Mouse (Mus musculus) forebrain, embryonic 14.5 days (tissue): ENCODE measurements around the gene Bend6. TPM values are rescaled to one million over a fixed set of nuclear protein-coding genes. Genes with fewer than 3 reads are reported as not detected.

ENCODE experiments used
- ATAC-seq: fragments of 200-750 bp; cut with Nextera tagmentation; 2 replicates; pipeline ENCODE4 v1.8.0; 2017; ENCODE audit warnings: mild to moderate bottlenecking, moderate library complexity
- DNase-seq: peaks from one replicate; pipeline ENCODE4 v3.0.0-alpha.2; 2015; ENCODE audit warnings: low spot score
- H3K27ac ChIP-seq: fragments of 300-500 bp; sonication (generic); 2 replicates; pipeline ENCODE4 v1.5.1; 2014; ENCODE audit warnings: low read depth, mild to moderate bottlenecking, control low read depth, low read length, moderate library complexity
- H3K27me3 ChIP-seq: fragments of 300-500 bp; sonication (generic); replicated peaks from 2 replicates; pipeline ENCODE4 v1.6.1; 2014; ENCODE audit warnings: low read length, control low read depth, mixed read lengths; ENCODE audit not compliant: control insufficient read depth, insufficient read depth
- H3K36me3 ChIP-seq: fragments of 300-500 bp; sonication (generic); 2 replicates; pipeline ENCODE4 v1.6.1; 2014; ENCODE audit warnings: low read length, control low read depth; ENCODE audit not compliant: control insufficient read depth, insufficient read depth
- H3K4me1 ChIP-seq: fragments of 300-500 bp; sonication (generic); 2 replicates; pipeline ENCODE4 v1.6.1; 2014; ENCODE audit warnings: antibody characterized with exemption, low read length, control low read depth; ENCODE audit not compliant: control insufficient read depth, insufficient read depth
- H3K4me2 ChIP-seq: fragments of 300-500 bp; sonication (generic); 2 replicates; pipeline ENCODE4 v1.6.1; 2014; ENCODE audit warnings: mild to moderate bottlenecking, control low read depth, low read length
- H3K4me3 ChIP-seq: fragments of 300-500 bp; sonication (generic); 2 replicates; pipeline ENCODE4 v1.5.1; 2014; ENCODE audit warnings: low read depth, low read length, control low read depth
- H3K9ac ChIP-seq: fragments of 300-500 bp; sonication (generic); 2 replicates; pipeline ENCODE4 v1.6.1; 2014; ENCODE audit warnings: mild to moderate bottlenecking, low read length, control low read depth, moderate library complexity
- H3K9me3 ChIP-seq: fragments of 300-500 bp; sonication (generic); replicated peaks from 2 replicates; pipeline ENCODE4 v1.6.1; 2016; ENCODE audit warnings: low read length, control low read depth, mixed read lengths; ENCODE audit not compliant: control insufficient read depth
- WGBS: fragments of 180-500 bp; shearing (Covaris S2); extraction: QIAGEN DNeasy Blood & Tissue Kit; methylation state at CpG from one replicate; pipeline ENCODE4 v1.1.7; 2014; 5-methylcytosine and 5-hydroxymethylcytosine counted together
- polyA plus RNA-seq: library from polyadenylated mRNA; unstranded; fragments of >200 nt; fragmentation: Nextera tagmentation; extraction: Ambion mirVana; gene quantifications from 2 replicates; pipeline ENCODE4 v1.2.1, GENCODE M21; 2014

The Bend6 gene
- polyA plus RNA-seq, 1 experiment from 2014 or later: 32.2 TPM

GRCm38 (mm10) chr1:33897426-33897825, 10.2 kb downstream of the Bend6 start:
- 91% methylated on average over 11 of the region's 11 CpGs for WGBS
- H3K9ac ChIP-seq: no peak overlapping the region
- no peaks in the 10 kb centered on the region for H3K27me3 ChIP-seq
- no peaks in the 10 kb centered on the region for H3K9me3 ChIP-seq
- H3K4me2 ChIP-seq: no peak overlapping the region
- no peak overlapping the region for H3K27ac ChIP-seq
- no peaks in the 10 kb centered on the region for H3K4me1 ChIP-seq
- no peak for ATAC-seq
- H3K36me3 ChIP-seq: no peaks in the 10 kb centered on the region
- DNase-seq: no peak
- H3K4me3 ChIP-seq: no peak overlapping the region

- no peaks in the 10 kb centered on the region for H3K9me3 ChIP-seq
- ATAC-seq (no peak), DNase-seq (no peak)
- H3K36me3 ChIP-seq: no peaks in the 10 kb centered on the region
- H3K27me3 ChIP-seq: no peaks in the 10 kb centered on the region
- no peak overlapping the region for H3K27ac ChIP-seq
- H3K4me2 ChIP-seq: no peak overlapping the region
- no peaks in the 10 kb centered on the region for H3K4me1 ChIP-seq
- H3K9ac ChIP-seq: no peak overlapping the region
- WGBS: 83% methylated on average over 4 of the region's 4 CpGs
- H3K4me3 ChIP-seq: no peak overlapping the region
Measured at GRCm38 (mm10) chr1:33896666-33897065, 10.9 kb downstream of the Bend6 start.

- WGBS: 69% methylated on average over 6 of the region's 6 CpGs
- Histone ChIP-seq H3K27me3 (no peaks in the 10 kb centered on the region), H3K4me1 (no peaks in the 10 kb centered on the region), H3K4me3 (no peak overlapping the region), H3K9me3 (no peaks in the 10 kb centered on the region), H3K9ac (no peak overlapping the region), H3K36me3 (no peaks in the 10 kb centered on the region), H3K27ac (no peak overlapping the region), H3K4me2 (no peak overlapping the region)
- DNase-seq (peak; percentile 42), ATAC-seq (peak; percentile 57; the same call in 1 of the 2 replicates)
Measured at GRCm38 (mm10) chr1:33896116-33896515, 11.5 kb downstream of the Bend6 start.

- Histone ChIP-seq H3K36me3 (no peaks in the 10 kb centered on the region), H3K4me1 (no peaks in the 10 kb centered on the region), H3K4me2 (no peak overlapping the region), H3K27ac (no peak overlapping the region), H3K4me3 (no peak overlapping the region), H3K9ac (no peak overlapping the region), H3K9me3 (no peaks in the 10 kb centered on the region), H3K27me3 (no peaks in the 10 kb centered on the region)
- peak; percentile 59 for DNase-seq
- no peak for ATAC-seq
- WGBS: 71% methylated on average over 10 of the region's 10 CpGs
Measured at GRCm38 (mm10) chr1:33892784-33893183, 14.8 kb downstream of the Bend6 start.

GRCm38 (mm10) chr1:33883102-33883839, 24.3 kb downstream of the Bend6 start:
- Histone ChIP-seq H3K27me3 (no peaks in the 10 kb centered on the region), H3K9me3 (no peaks in the 10 kb centered on the region), H3K36me3 (no peaks in the 10 kb centered on the region), H3K27ac (no peak overlapping the region), H3K4me3 (no peak overlapping the region), H3K4me1 (no peaks in the 10 kb centered on the region), H3K9ac (no peak overlapping the region), H3K4me2 (peak overlapping the region; percentile 29; the same call in 1 of the 2 replicates)
- DNase-seq (peak; percentile 17), ATAC-seq (no peak)
- WGBS: 17% methylated on average over 18 of the region's 18 CpGs

GRCm38 (mm10) chr1:33878170-33878569, 29.4 kb downstream of the Bend6 start:
- WGBS: 88% methylated on average over 7 of the region's 7 CpGs
- no peak for DNase-seq

GRCm38 (mm10) chr1:33876416-33876815, 31.2 kb downstream of the Bend6 start:
- no peaks in the 10 kb centered on the region for H3K4me1 ChIP-seq

More at GRCm38 (mm10) chr1:33878170-33878569, 29.4 kb downstream of the Bend6 start:
- H3K9me3 ChIP-seq: no peaks in the 10 kb centered on the region
- H3K4me3 ChIP-seq: no peak overlapping the region
- no peak overlapping the region for H3K4me2 ChIP-seq
- H3K27ac ChIP-seq: no peak overlapping the region
- no peak for ATAC-seq
- no peaks in the 10 kb centered on the region for H3K27me3 ChIP-seq
- no peak overlapping the region for H3K9ac ChIP-seq
- no peaks in the 10 kb centered on the region for H3K4me1 ChIP-seq
- no peaks in the 10 kb centered on the region for H3K36me3 ChIP-seq

GRCm38 (mm10) chr1:33875691-33876090, 31.9 kb downstream of the Bend6 start:
- WGBS: 59% methylated on average over 6 of the region's 6 CpGs
- DNase-seq (peak; percentile 14), ATAC-seq (no peak)
- Histone ChIP-seq H3K4me3 (no peak overlapping the region), H3K27ac (no peak overlapping the region), H3K27me3 (no peaks in the 10 kb centered on the region), H3K4me2 (no peak overlapping the region), H3K9ac (no peak overlapping the region), H3K9me3 (no peaks in the 10 kb centered on the region), H3K4me1 (no peaks in the 10 kb centered on the region), H3K36me3 (no peaks in the 10 kb centered on the region)

More at GRCm38 (mm10) chr1:33876416-33876815, 31.2 kb downstream of the Bend6 start:
- no peak overlapping the region for H3K9ac ChIP-seq
- WGBS: 87% methylated on average over 3 of the region's 3 CpGs
- ATAC-seq (no peak), DNase-seq (no peak)
- H3K9me3 ChIP-seq: no peaks in the 10 kb centered on the region
- H3K36me3 ChIP-seq: no peaks in the 10 kb centered on the region
- no peak overlapping the region for H3K4me2 ChIP-seq
- H3K27ac ChIP-seq: no peak overlapping the region
- H3K27me3 ChIP-seq: no peaks in the 10 kb centered on the region
- no peak overlapping the region for H3K4me3 ChIP-seq

GRCm38 (mm10) chr1:33873561-33873960, 34.1 kb downstream of the Bend6 start:
- Histone ChIP-seq H3K4me1 (no peaks in the 10 kb centered on the region), H3K27me3 (no peaks in the 10 kb centered on the region), H3K27ac (no peak overlapping the region), H3K36me3 (no peaks in the 10 kb centered on the region), H3K4me2 (no peak overlapping the region), H3K9ac (no peak overlapping the region), H3K9me3 (no peaks in the 10 kb centered on the region), H3K4me3 (no peak overlapping the region)
- DNase-seq: peak; percentile 51
- ATAC-seq: peak; percentile 57; the same call in 1 of the 2 replicates
- WGBS: 72% methylated on average over 5 of the region's 5 CpGs
